Mouse (Mus musculus) ES-Bruce4 (cell line): Measurements from ENCODE around the gene Gm15217.

ENCODE experiments used
- CTCF ChIP-seq: IDR thresholded peaks from one replicate; pipeline ENCODE4 v1.8.1; 2011; ENCODE audit warnings: low read depth, low read length
- POLR2A ChIP-seq: IDR thresholded peaks from one replicate; pipeline ENCODE4 v1.8.1; 2011; ENCODE audit warnings: low read length; ENCODE audit not compliant: insufficient read depth

DNA sequence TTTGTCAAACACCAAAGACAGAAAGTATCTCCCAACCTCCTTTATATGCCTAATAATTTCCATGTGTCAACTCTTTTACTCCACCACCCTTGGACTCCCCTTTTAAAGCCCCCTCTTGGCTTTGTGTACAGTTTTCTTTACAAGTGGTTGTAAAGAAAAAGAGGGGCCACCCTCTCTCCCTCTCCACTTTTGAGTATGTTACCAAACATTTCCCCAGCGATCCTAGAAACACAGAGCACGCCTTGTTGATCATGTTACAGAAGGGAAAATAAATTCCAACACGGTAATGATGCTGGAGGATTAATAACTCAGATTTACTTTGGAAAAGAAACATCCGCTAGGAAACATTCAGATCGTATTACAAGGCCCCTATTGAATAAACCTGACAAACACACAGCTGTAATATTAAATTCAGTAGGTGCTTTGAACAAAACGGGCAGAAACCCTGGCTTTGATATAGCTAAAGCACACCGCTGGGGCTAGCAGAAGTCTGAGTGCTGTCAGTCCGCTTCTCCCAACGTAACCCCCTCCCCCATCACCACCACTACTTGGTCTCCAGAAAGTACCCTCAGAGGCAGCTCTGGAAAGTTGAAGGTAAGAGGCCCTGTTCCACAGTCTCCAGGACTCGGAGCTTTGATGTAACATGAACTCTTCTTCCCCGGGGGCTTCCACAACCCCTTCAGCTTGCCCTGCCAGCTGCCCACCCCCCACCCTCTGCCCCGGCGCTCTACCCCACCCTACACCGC, 5.9 kb downstream of the Gm15217 start:
- TF ChIP-seq CTCF (no peak), POLR2A (no peak)
